Mouse (Mus musculus) bone marrow, adult 2 months (tissue): ENCODE measurements around the gene H2-DMb1.

Experiments
- CTCF ChIP-seq: fragments of 200-500 bp; IDR thresholded peaks from 2 replicates; pipeline ENCODE4 v1.5.1; 2011; ENCODE audit warnings: low read length, control low read depth; ENCODE audit not compliant: control insufficient read depth, insufficient read depth
- POLR2A ChIP-seq: fragments of 200-500 bp; IDR thresholded peaks from 2 replicates; pipeline ENCODE4 v1.6.1; 2011; ENCODE audit warnings: low read depth, mild to moderate bottlenecking, control low read depth, low read length, borderline replicate concordance; ENCODE audit not compliant: control insufficient read depth

- TF ChIP-seq POLR2A (peak; percentile 87), CTCF (no peak)
Observed at GRCm38 (mm10) chr17:34187261-34187916, 34.5 kb downstream of the H2-DMb1 start, which contains the start of the genes Tap1 and Psmb9.
